Mouse (Mus musculus): ENCODE measurements around the gene Snx19.

GRCm38 (mm10) chr9:30508966-30509365 is 82.1 kb downstream of the Snx19 start:
- TF ChIP-seq CTCF (IDR thresholded peaks at IDR 0.05; ENCODE audit: low read depth) = no peak
- no peak for TF ChIP-seq EP300 (IDR thresholded peaks at IDR 0.05; ENCODE audit: low read depth)
